9 mouse cellular contexts compared by ENCODE assay signal in the genomic region with DNA sequence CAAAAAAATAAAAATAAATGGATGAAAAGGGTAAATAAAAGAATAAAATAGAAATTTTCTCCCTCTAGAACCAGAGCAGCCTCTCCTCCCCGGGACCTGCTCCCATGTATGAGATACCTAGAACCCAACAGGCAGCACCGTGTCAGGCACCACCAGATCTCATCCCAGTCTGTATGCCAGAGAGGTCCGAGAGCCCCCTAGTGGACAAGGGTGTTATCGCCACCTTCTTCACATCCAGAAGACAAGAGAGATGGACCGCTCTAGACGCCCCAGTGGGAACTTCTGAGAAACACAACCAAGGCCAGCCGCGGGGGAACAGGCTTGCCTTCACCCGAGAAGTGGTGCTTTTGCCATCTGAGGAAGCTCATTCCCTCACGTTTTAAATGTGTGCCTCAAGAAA. TPM values are rescaled to one million over a fixed set of nuclear protein-coding genes. Genes with fewer than 3 reads are reported as not detected.
DNase-seq lines count a peak whose midpoint lies in the region; ATAC-seq lines count a peak whose summit lies in the region.
"Had no signal": no experiment of that assay in that cellular context is flagged by ENCODE, and none has a peak within 500 bp of the region (broad histone marks: within the 10 kb centered on the region; RNA-seq: fewer than 3 reads in every experiment).

No protein-coding gene starts in this region.

- no peaks in the 10 kb centered on the region for H3K27me3 ChIP-seq in intestine, embryonic 14.5 days (replicated peaks; ENCODE audit: control insufficient read depth, insufficient read depth, low read length)
- H3K27me3 ChIP-seq in intestine, embryonic 16.5 days (replicated peaks; ENCODE audit: control insufficient read depth, insufficient read depth, low read length), result no peaks in the 10 kb centered on the region
- H3K27me3 ChIP-seq in heart, embryonic 10.5 days (ENCODE audit: insufficient read depth, poor library complexity, severe bottlenecking), result no peaks in the 10 kb centered on the region; the same call in 1 of the 2 replicates
- H3K27me3 ChIP-seq: embryonic facial prominence, embryonic 15.5 days had no signal

- no peak overlapping the region for H3K4me3 ChIP-seq in intestine, embryonic 14.5 days (ENCODE audit: low read depth, low read length)
- H3K4me3 ChIP-seq in intestine, embryonic 16.5 days (ENCODE audit: low read length), result no peak overlapping the region
- H3K4me3 ChIP-seq in heart, embryonic 10.5 days, result no peak overlapping the region
- H3K4me3 ChIP-seq: embryonic facial prominence, embryonic 15.5 days had no signal

- peak; percentile 75 for DNase-seq in intestine, embryonic 14.5 days (ENCODE audit: low spot score)
- DNase-seq in adrenal gland, adult 2 months, result peak; percentile 72
- peak; percentile 87 for DNase-seq in embryo, embryonic 10.5 days (ENCODE audit: low spot score)
- peak; percentile 84 for DNase-seq in heart, embryonic 10.5 days (ENCODE audit: low spot score)
- DNase-seq in left cerebral cortex, adult 18-20 months (ENCODE audit: low spot score in 2 of 2), result peak; percentile 68 to 79
- DNase-seq in spleen, postnatal 4 days (ENCODE audit: low spot score in 2 of 2), result peak; percentile 69 to 86

- 0 out of 2 replicates have a peak, but pooled peaks have one; percentile 36 for ATAC-seq in intestine, embryonic 14.5 days (replicated peaks; ENCODE audit: low FRiP score, low TSS enrichment, low read depth)
- no peak; the same call in 1 of the 2 replicates for ATAC-seq in intestine, embryonic 16.5 days
- peak; percentile 97 for ATAC-seq in megakaryocyte progenitor cell, adult 5-6 weeks (replicated peaks; ENCODE audit: poor library complexity)

- 0 out of 2 replicates have a peak, but pooled peaks cover 4% of the 10 kb centered on the region for H3K9me3 ChIP-seq in intestine, embryonic 14.5 days (ENCODE audit: control insufficient read depth, low read length)
- H3K9me3 ChIP-seq in intestine, embryonic 16.5 days (ENCODE audit: control insufficient read depth, low read length), result no peaks in the 10 kb centered on the region; the same call in 1 of the 2 replicates
- H3K9me3 ChIP-seq in heart, embryonic 10.5 days, result no peaks in the 10 kb centered on the region

- WGBS in intestine, embryonic 14.5 days, result 28% methylated on average over 10 of the region's 10 CpGs
- WGBS in intestine, embryonic 16.5 days, result 21% methylated on average over 10 of the region's 10 CpGs
- WGBS in heart, embryonic 10.5 days, result 19% methylated on average over 10 of the region's 10 CpGs

- H3K36me3 ChIP-seq in intestine, embryonic 14.5 days (ENCODE audit: control insufficient read depth, insufficient read depth, low read length), result no peaks in the 10 kb centered on the region
- no peaks in the 10 kb centered on the region for H3K36me3 ChIP-seq in intestine, embryonic 16.5 days (ENCODE audit: control insufficient read depth, insufficient read depth, low read length)
- no peaks in the 10 kb centered on the region for H3K36me3 ChIP-seq in heart, embryonic 10.5 days
- H3K36me3 ChIP-seq: embryonic facial prominence, embryonic 15.5 days had no signal

- H3K27ac ChIP-seq in intestine, embryonic 14.5 days (ENCODE audit: low read depth), result no peak overlapping the region
- H3K27ac ChIP-seq in intestine, embryonic 16.5 days (ENCODE audit: low read length), result no peak overlapping the region
- no peak overlapping the region for H3K27ac ChIP-seq in heart, embryonic 10.5 days
- H3K27ac ChIP-seq: embryonic facial prominence, embryonic 15.5 days had no signal

- no peak overlapping the region for H3K9ac ChIP-seq in intestine, embryonic 14.5 days (ENCODE audit: low read length)
- no peak overlapping the region for H3K9ac ChIP-seq in intestine, embryonic 16.5 days (ENCODE audit: low read depth, low read length)
- H3K9ac ChIP-seq: embryonic facial prominence, embryonic 15.5 days had no signal

- H3K4me2 ChIP-seq in intestine, embryonic 14.5 days (ENCODE audit: low read length), result no peak overlapping the region
- no peak overlapping the region for H3K4me2 ChIP-seq in intestine, embryonic 16.5 days (ENCODE audit: low read depth, low read length)
- H3K4me2 ChIP-seq: embryonic facial prominence, embryonic 15.5 days had no signal

- H3K4me1 ChIP-seq in intestine, embryonic 14.5 days (replicated peaks; ENCODE audit: control insufficient read depth, insufficient read depth, low read length), result no peaks in the 10 kb centered on the region
- H3K4me1 ChIP-seq in intestine, embryonic 16.5 days (ENCODE audit: control insufficient read depth, insufficient read depth, low read length), result peaks cover 3% of the 10 kb centered on the region; the same call in 1 of the 2 replicates
- no peaks in the 10 kb centered on the region for H3K4me1 ChIP-seq in heart, embryonic 10.5 days
- H3K4me1 ChIP-seq: embryonic facial prominence, embryonic 15.5 days had no signal

RNA-seq across cellular contexts. Expression of gene Dhrs4, which starts 20.3 kb away (rescaled TPM):
- polyA plus RNA-seq in intestine, embryonic 14.5 days (2014; fragmentation: Nextera tagmentation; extraction: Ambion mirVana), result 61.0 and 72.1 TPM in 2 replicates
- 165 and 167 TPM in 2 replicates for polyA plus RNA-seq in intestine, embryonic 16.5 days (2015; fragmentation: Nextera tagmentation; extraction: Ambion mirVana)
- 100 to 1,000 TPM in 1 of 2 experiments, 10 to 100 TPM in 1; 80.6 to 110 TPM for total RNA-seq in adrenal gland, adult 2 months (2021)
- 40.9 and 44.7 TPM in 2 replicates for polyA plus RNA-seq in adrenal gland, adult 2 months (2012; rRNA removed)
- 62.6 and 85.5 TPM in 2 replicates for polyA plus RNA-seq in heart, embryonic 10.5 days (2016; fragmentation: Nextera tagmentation; extraction: Ambion mirVana)
- 10 to 100 TPM; 19.0 to 19.2 TPM for total RNA-seq in left cerebral cortex, adult 18-20 months (2021)
- total RNA-seq in megakaryocyte progenitor cell, adult 5-6 weeks (2015), result 38.9 and 48.0 TPM in 2 replicates
- total RNA-seq in megakaryocyte progenitor cell, adult 5-6 weeks (2017), result 58.8 and 67.3 TPM in 2 replicates

RNA-seq across cellular contexts. Expression of gene Carmil3, which starts 32.2 kb away (rescaled TPM):
- polyA plus RNA-seq in intestine, embryonic 14.5 days (2014; fragmentation: Nextera tagmentation; extraction: Ambion mirVana), result 2.5 and 3.3 TPM in 2 replicates
- polyA plus RNA-seq in intestine, embryonic 16.5 days (2015; fragmentation: Nextera tagmentation; extraction: Ambion mirVana), result 1.0 TPM in 2 replicates
- 1 to 10 TPM; 4.8 to 5.4 TPM for total RNA-seq in adrenal gland, adult 2 months (2021)
- 11.0 and 14.8 TPM in 2 replicates for polyA plus RNA-seq in adrenal gland, adult 2 months (2012; rRNA removed)
- polyA plus RNA-seq in heart, embryonic 10.5 days (2016; fragmentation: Nextera tagmentation; extraction: Ambion mirVana), result 1.5 and 3.3 TPM in 2 replicates
- 10 to 100 TPM; 38.0 to 49.1 TPM for total RNA-seq in left cerebral cortex, adult 18-20 months (2021)
- total RNA-seq in megakaryocyte progenitor cell, adult 5-6 weeks (2015), result 0.05 and 0.15 TPM in 2 replicates
- total RNA-seq in megakaryocyte progenitor cell, adult 5-6 weeks (2017), result not detected in 2 replicates

RNA-seq across cellular contexts. Expression of gene Cpne6, which starts 52.0 kb away (rescaled TPM):
- 0.37 and 0.48 TPM in 2 replicates for polyA plus RNA-seq in intestine, embryonic 14.5 days (2014; fragmentation: Nextera tagmentation; extraction: Ambion mirVana)
- polyA plus RNA-seq in intestine, embryonic 16.5 days (2015; fragmentation: Nextera tagmentation; extraction: Ambion mirVana), result 0.61 TPM in 2 replicates
- total RNA-seq in adrenal gland, adult 2 months (2021), result not detected
- 0.13 and 0.33 TPM in 2 replicates for polyA plus RNA-seq in adrenal gland, adult 2 months (2012; rRNA removed)
- 0.36 and 0.41 TPM in 2 replicates for polyA plus RNA-seq in heart, embryonic 10.5 days (2016; fragmentation: Nextera tagmentation; extraction: Ambion mirVana)
- total RNA-seq in left cerebral cortex, adult 18-20 months (2021), result 100 to 1,000 TPM; 218 to 223 TPM
- not detected in 2 replicates for total RNA-seq in megakaryocyte progenitor cell, adult 5-6 weeks (2015)
- not detected in 2 replicates for total RNA-seq in megakaryocyte progenitor cell, adult 5-6 weeks (2017)
